Mouse (Mus musculus) kidney, embryonic 14.5 days (tissue): Measurements from ENCODE around the gene Stk17b. TPM values are rescaled to one million over a fixed set of nuclear protein-coding genes. Genes with fewer than 3 reads are reported as not detected.

Experiments
- ATAC-seq: fragments of 200-750 bp; cut with Nextera tagmentation; 2 replicates; pipeline ENCODE4 v1.8.0; 2017; ENCODE audit warnings: moderate number of reproducible peaks, mild to moderate bottlenecking, moderate TSS enrichment, moderate library complexity; ENCODE audit not compliant: low FRiP score, low TSS enrichment
- H3K27ac ChIP-seq: fragments of 300-500 bp; sonication (generic); 2 replicates; pipeline ENCODE4 v1.5.1; 2014; ENCODE audit warnings: low read depth, mild to moderate bottlenecking, low read length, moderate library complexity, mixed read lengths
- H3K27me3 ChIP-seq: fragments of 300-500 bp; sonication (generic); 2 replicates; pipeline ENCODE4 v1.6.1; 2014; ENCODE audit warnings: mild to moderate bottlenecking, low read length; ENCODE audit not compliant: control insufficient read depth, insufficient read depth
- H3K36me3 ChIP-seq: fragments of 300-500 bp; sonication (generic); 2 replicates; pipeline ENCODE4 v1.6.1; 2014; ENCODE audit warnings: low read length, mixed read lengths; ENCODE audit not compliant: control insufficient read depth, insufficient read depth
- H3K4me1 ChIP-seq: fragments of 300-500 bp; sonication (generic); 2 replicates; pipeline ENCODE4 v1.6.1; 2014; ENCODE audit warnings: low read length, mixed read lengths; ENCODE audit not compliant: control insufficient read depth, insufficient read depth
- H3K4me2 ChIP-seq: fragments of 300-500 bp; sonication (generic); replicated peaks from 2 replicates; pipeline ENCODE4 v1.6.1; 2014; ENCODE audit warnings: low read depth, mild to moderate bottlenecking, low read length
- H3K4me3 ChIP-seq: fragments of 300-500 bp; sonication (generic); 2 replicates; pipeline ENCODE4 v1.5.1; 2014; ENCODE audit warnings: mild to moderate bottlenecking, low read length
- H3K9ac ChIP-seq: fragments of 300-500 bp; sonication (generic); 2 replicates; pipeline ENCODE4 v1.6.1; 2014; ENCODE audit warnings: low read depth, mild to moderate bottlenecking, low read length, moderate library complexity
- H3K9me3 ChIP-seq: fragments of 300-500 bp; sonication (generic); 2 replicates; pipeline ENCODE4 v1.6.1; 2016; ENCODE audit warnings: low read length; ENCODE audit not compliant: control insufficient read depth
- WGBS: fragments of 180-500 bp; shearing (Covaris S2); extraction: QIAGEN DNeasy Blood & Tissue Kit; methylation state at CpG from one replicate; pipeline ENCODE4 v1.1.7; 2014; 5-methylcytosine and 5-hydroxymethylcytosine counted together
- polyA plus RNA-seq: library from polyadenylated mRNA; unstranded; fragments of >200 nt; fragmentation: Nextera tagmentation; extraction: Ambion mirVana; gene quantifications from 2 replicates; pipeline ENCODE4 v1.2.1, GENCODE M21; 2014

The Stk17b gene
- polyA plus RNA-seq, 1 experiment from 2014 or later, result 13.1 TPM

DNA sequence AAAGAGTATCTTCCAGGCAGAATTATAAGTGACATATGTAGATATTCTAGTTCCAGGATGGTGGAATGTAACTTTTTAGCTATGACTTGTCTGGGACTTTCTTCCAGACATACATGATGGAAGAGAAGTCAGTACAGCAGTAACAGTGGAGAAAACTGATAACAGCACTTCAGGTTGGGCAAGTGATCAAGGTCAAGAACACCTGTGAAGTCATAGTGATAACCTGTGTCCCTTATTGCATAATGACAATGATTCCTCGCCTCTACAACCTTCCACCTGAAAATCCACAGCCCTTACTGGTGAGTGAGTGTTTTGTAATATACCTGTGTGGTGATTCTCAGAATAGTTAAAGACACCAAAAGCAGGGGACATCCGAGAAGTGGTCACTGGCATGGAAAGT, 9.3 kb upstream of the Stk17b start:
- Histone ChIP-seq H3K9ac (no peak overlapping the region), H3K4me3 (no peak overlapping the region), H3K4me2 (no peak overlapping the region), H3K4me1 (no peaks in the 10 kb centered on the region), H3K27me3 (no peaks in the 10 kb centered on the region), H3K36me3 (no peaks in the 10 kb centered on the region), H3K27ac (no peak overlapping the region), H3K9me3 (no peaks in the 10 kb centered on the region)
- WGBS, result 87% methylated on average over 2 of the region's 2 CpGs
- no peak for ATAC-seq

GRCm38 (mm10) chr1:53791343-53791742, 6.3 kb upstream of the Stk17b start:
- Histone ChIP-seq H3K9me3 (no peaks in the 10 kb centered on the region), H3K4me1 (no peaks in the 10 kb centered on the region), H3K36me3 (no peaks in the 10 kb centered on the region), H3K4me3 (no peak overlapping the region), H3K4me2 (no peak overlapping the region), H3K27me3 (no peaks in the 10 kb centered on the region), H3K9ac (no peak overlapping the region), H3K27ac (no peak overlapping the region)
- no peak for ATAC-seq
- 74% methylated on average over 2 of the region's 2 CpGs for WGBS

DNA sequence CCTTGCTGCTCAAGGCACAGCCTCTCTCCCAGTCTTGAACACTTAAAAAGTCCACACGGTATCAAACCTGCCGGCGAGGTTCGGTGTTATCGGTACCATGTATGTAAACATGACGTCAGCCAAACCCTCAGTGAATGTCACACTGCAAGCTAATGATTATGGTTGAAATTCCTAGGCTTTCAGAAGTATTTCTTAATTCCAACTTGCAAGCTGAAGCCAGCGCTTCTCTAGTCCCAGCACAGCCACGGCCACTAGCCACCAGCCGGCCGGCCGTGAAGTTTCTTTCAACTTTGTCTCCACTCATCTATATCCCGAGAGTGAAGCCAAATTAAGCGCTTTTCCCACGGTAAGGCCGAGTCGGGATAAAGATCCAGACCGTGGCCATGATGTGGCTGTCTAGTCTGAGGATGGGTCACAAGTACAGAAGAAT, 718 bp downstream of the Stk17b start:
- H3K36me3 ChIP-seq, result no peaks in the 10 kb centered on the region
- H3K4me1 ChIP-seq, result no peaks in the 10 kb centered on the region
- H3K9me3 ChIP-seq, result no peaks in the 10 kb centered on the region
- WGBS, result under 1% methylated on average over 17 of the region's 17 CpGs
- peak overlapping the region; percentile 78 for H3K9ac ChIP-seq
- no peaks in the 10 kb centered on the region for H3K27me3 ChIP-seq
- H3K27ac ChIP-seq, result no peak overlapping the region
- peak; percentile 51; the same call in 1 of the 2 replicates for ATAC-seq
- peak overlapping the region; percentile 60 for H3K4me2 ChIP-seq
- H3K4me3 ChIP-seq, result peak overlapping the region; percentile 75

GRCm38 (mm10) chr1:53782956-53783355, 2.1 kb downstream of the Stk17b start:
- H3K4me2 ChIP-seq, result no peak overlapping the region
- H3K4me3 ChIP-seq, result no peak overlapping the region
- H3K27me3 ChIP-seq, result no peaks in the 10 kb centered on the region
- no peak for ATAC-seq
- WGBS, result 98% methylated on average over 1 of the region's 1 CpGs
- H3K27ac ChIP-seq, result no peak overlapping the region
- no peak overlapping the region for H3K9ac ChIP-seq
- H3K9me3 ChIP-seq, result no peaks in the 10 kb centered on the region
- H3K4me1 ChIP-seq, result no peaks in the 10 kb centered on the region
- no peaks in the 10 kb centered on the region for H3K36me3 ChIP-seq

- Histone ChIP-seq H3K36me3 (no peaks in the 10 kb centered on the region), H3K9me3 (no peaks in the 10 kb centered on the region), H3K27ac (no peak overlapping the region), H3K27me3 (no peaks in the 10 kb centered on the region), H3K4me3 (no peak overlapping the region), H3K4me1 (no peaks in the 10 kb centered on the region), H3K9ac (no peak overlapping the region), H3K4me2 (no peak overlapping the region)
- WGBS, result 83% methylated on average over 3 of the region's 3 CpGs
- no peak for ATAC-seq
Measured at GRCm38 (mm10) chr1:53782079-53782478, 2.9 kb downstream of the Stk17b start.

GRCm38 (mm10) chr1:53781311-53781710, 3.7 kb downstream of the Stk17b start:
- Histone ChIP-seq H3K4me2 (no peak overlapping the region), H3K27me3 (no peaks in the 10 kb centered on the region), H3K4me1 (no peaks in the 10 kb centered on the region), H3K27ac (no peak overlapping the region), H3K9ac (no peak overlapping the region), H3K36me3 (no peaks in the 10 kb centered on the region), H3K4me3 (no peak overlapping the region), H3K9me3 (no peaks in the 10 kb centered on the region)
- 83% methylated on average over 1 of the region's 1 CpGs for WGBS
- ATAC-seq, result no peak

DNA sequence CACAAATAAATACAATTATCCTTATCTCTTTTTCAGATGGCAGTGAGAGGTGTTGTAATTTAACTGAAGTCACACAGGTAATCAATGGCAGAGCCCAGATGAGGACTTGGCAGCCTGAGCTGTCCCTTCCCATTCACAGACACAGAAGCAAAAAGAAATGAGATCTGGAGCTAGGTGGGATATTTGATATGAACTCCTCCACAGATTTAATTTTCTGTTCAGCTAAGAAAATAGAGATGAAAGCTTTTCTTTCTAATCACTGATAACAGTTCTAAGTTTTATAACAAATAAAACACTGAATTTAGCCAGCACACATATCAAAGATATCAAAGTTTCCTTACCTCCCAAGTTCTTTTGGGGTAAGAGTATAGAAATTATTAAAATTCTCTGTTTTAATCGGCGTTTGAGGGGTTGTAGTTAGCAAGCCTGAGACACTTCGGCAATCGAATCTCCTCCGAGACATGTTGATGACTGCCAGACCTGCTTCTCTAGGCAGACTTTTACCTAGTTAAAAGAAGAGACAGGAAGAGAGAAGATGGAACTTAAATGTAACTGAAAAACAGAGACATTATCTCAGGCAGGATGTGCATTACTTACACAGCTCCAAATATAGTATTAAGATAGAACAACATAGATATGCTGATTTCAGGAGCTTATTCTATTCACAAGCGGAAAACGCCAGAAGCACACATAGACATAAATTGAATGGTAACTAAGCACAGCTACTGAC, 8.7 kb downstream of the Stk17b start:
- H3K27me3 ChIP-seq, result no peaks in the 10 kb centered on the region
- WGBS, result 89% methylated on average over 7 of the region's 7 CpGs
- H3K4me1 ChIP-seq, result no peaks in the 10 kb centered on the region
- H3K4me3 ChIP-seq, result no peak overlapping the region
- H3K9ac ChIP-seq, result no peak overlapping the region
- H3K9me3 ChIP-seq, result no peaks in the 10 kb centered on the region
- H3K4me2 ChIP-seq, result no peak overlapping the region
- H3K36me3 ChIP-seq, result no peaks in the 10 kb centered on the region
- H3K27ac ChIP-seq, result no peak overlapping the region
- no peak for ATAC-seq

DNA sequence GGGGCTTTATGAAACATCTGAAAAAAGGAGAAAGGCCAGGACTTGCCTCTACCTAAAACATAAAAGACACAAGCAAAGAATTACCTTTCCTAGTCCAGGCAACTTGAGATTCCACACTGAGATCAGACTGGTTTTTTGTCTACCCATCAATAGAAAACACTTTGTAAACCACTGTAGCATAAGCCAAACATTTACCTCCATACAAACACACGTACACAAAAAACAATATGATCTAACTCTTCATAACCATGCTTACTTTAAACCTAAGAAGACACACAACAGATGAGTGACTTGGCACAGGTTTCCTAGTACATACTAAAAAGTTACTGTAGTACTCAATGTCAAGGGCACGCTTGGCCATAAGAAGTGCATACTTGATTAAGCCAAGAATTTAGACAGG, 9.5 kb downstream of the Stk17b start:
- Histone ChIP-seq H3K36me3 (no peaks in the 10 kb centered on the region), H3K4me3 (no peak overlapping the region), H3K4me1 (no peaks in the 10 kb centered on the region), H3K9me3 (no peaks in the 10 kb centered on the region), H3K27me3 (no peaks in the 10 kb centered on the region), H3K4me2 (no peak overlapping the region), H3K27ac (no peak overlapping the region), H3K9ac (no peak overlapping the region)
- no peak for ATAC-seq
- WGBS, result 91% methylated on average over 2 of the region's 2 CpGs

DNA sequence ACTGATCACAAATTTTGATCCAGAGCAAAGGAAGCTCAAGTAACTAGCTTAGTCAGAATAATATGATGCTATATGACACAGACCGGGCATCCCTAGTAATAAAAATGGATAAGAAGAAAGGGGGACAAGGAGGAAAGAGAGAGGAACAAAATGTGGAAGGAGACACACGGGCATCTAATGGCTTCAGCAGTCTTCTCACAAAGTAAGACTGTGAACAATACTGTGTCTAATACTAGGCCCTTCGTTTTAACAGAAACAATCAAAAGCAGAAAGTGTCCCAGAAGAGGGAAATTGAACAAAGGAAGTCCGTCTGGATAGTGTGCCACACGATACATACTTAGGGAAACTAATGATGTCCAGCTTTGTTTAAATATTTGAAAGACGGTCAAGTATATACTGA, 10.0 kb downstream of the Stk17b start:
- no peak for ATAC-seq
- H3K4me3 ChIP-seq, result no peak overlapping the region
- no peaks in the 10 kb centered on the region for H3K27me3 ChIP-seq

More for the DNA sequence above, 10.0 kb downstream of the Stk17b start:
- H3K9me3 ChIP-seq, result no peaks in the 10 kb centered on the region
- no peak overlapping the region for H3K4me2 ChIP-seq
- no peak overlapping the region for H3K27ac ChIP-seq
- WGBS, result 89% methylated on average over 6 of the region's 6 CpGs
- H3K4me1 ChIP-seq, result no peaks in the 10 kb centered on the region
- no peak overlapping the region for H3K9ac ChIP-seq
- H3K36me3 ChIP-seq, result no peaks in the 10 kb centered on the region
